Mouse (Mus musculus) heart, postnatal 25 days (tissue): ENCODE results near the gene Sertad1. TPM values are rescaled to one million over a fixed set of nuclear protein-coding genes. Genes with fewer than 3 reads are reported as not detected.

ENCODE experiments used
- DNase-seq: peaks from one replicate; pipeline ENCODE4 v3.0.0; 2022; ENCODE audit warnings: low spot score
- intact Hi-C: fragments of 180-260 bp; cut with DNase I; formaldehyde crosslinking; loops from one replicate; pipeline ENCODE4 v1.15.1; 2025
- total RNA-seq, 2 experiments: library from RNA; stranded (reverse); gene quantifications; 2 replicates each; pipeline ENCODE4 v1.2.3; 2021

Sertad1 gene
- total RNA-seq, 2 experiments from 2014 or later, result 7.9 to 13.0 TPM

DNA sequence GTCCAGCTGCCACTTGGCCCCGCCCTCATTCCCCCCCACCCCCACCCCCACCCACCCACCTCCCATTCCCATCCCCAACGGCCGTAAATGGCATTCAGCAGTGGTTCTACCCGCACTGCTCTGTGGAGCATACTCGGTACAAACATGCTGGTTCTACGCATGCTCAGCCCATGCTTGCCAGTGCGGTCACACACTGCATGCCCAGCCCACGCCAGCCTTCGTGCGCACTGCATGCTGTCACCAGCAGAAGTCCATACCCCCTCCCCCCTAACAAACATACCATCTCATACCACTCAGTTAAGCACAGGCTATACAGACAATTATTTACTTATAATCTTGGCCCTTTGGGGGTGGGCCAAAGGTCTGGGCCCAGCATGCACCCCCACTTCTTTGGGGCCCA, 45.0 kb downstream of the Sertad1 start:
- no peak for DNase-seq
- intact Hi-C loops, result no loop called here

DNA sequence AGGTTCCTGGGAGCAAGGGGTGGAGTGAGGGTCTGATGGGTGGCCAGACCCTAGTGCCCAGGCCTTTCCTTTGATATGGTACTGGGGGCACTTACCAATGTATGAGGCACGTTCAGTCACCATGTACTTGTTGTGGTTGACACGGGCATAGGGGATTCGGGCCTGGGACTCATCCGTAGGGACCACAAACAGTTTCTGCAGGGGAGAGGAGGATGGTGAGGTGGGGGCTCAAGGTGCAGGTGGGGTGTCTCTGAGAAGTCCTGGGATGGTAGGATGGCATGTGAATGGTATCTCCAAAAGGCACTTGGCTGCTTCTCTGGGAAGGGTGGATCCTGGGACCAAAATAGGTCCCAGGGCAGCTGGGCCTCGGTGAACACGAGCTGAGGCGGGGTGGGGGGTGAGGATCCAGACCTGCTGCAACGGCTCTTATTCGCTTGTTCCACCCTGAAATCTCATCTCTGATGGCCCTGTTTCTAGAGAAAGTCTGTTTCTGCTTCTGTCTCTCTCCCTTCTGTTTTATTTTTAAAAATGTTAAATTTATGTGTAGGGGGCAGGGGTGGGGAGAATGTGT, 45.9 kb downstream of the Sertad1 start:
- no peak for DNase-seq
- intact Hi-C loops, result no loop called here

DNA sequence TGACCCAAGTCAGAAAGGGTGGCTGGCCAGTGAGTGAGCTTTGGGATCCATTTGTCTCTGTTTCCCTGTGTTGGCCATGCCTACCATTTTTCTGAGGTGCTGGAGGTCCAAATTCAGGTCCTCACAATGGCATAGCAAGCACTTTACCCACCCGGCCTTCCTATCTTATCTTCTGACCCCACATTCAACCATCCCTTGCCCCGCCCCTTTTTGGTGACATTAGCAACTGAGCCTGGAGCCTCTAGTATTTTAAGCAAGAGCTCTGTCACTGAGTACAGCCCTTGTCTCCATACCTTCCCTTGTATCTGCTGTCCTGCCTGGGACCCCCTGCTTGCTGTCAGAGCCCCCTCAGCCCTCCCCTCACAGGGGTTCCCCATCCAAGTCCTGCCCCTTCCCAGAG, 48.7 kb downstream of the Sertad1 start:
- intact Hi-C loops, result no loop called here
- DNase-seq, result no peak

DNA sequence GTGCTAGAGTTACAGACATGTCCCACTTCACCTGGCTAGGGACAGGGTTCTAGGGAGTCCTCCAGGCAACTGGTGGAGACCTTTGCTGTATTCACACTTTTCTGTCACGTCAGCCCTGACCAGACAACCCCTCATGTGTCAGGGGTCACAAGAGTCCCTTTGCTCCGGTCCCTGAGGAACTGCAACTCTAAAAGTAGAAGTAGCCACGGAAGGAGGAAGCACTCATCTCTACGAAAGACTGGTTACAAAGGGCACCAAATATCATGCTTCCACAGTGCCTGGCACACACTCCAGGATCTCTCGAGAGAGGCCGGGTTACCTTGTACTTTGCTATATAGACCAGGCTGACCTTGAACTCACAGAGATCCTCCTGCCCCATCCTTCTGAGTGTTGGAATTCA, 49.9 kb downstream of the Sertad1 start:
- DNase-seq, result no peak
- intact Hi-C loops, result no loop called here

DNA sequence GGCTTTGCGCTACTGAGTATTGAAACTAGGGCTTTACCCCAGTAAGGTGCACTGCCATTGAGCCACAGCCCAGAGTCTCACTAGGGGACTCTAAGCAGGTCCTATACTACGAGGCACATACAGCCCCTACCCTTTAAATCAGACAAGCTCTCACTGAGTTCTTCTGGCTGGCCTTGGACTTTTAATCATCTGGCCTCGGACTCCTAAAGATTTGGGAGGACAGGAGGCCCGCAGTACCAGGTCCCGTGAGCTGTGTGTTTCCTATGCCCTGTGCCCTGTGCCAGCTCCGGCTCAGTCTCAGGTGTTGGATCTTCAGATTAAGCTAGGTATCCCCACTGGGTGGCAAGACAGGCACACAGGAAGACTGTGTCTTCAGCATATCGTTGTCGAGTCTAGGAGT, 51.3 kb downstream of the Sertad1 start:
- intact Hi-C loops, result no loop called here
- DNase-seq, result no peak

DNA sequence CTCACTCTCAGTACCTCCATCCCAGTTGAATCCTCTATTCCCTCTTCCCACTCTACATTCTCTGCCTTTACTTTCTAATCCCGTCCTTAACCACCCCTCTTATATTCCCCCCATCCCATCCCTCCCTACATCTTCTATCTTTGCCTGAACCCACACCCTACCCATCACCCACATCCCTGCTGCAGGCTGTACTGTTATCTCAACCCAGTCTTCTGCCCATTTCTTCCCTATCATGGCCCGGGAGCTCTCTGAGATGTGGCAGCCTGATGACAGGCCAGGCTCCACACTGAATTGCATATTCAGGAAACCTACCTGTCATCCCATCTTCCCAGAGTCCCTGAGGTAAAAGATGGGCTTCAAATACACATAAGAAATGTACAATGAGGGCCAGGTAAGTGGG, 52.1 kb downstream of the Sertad1 start:
- intact Hi-C loops, result no loop called here

More for the DNA sequence above, 52.1 kb downstream of the Sertad1 start:
- no peak for DNase-seq

Other genes starting within 250 kb of the Sertad1 start
- gene Numbl, start 228.5 kb upstream of the Sertad1 start, total RNA-seq, result 1 to 10 TPM; 4.5 to 5.3 TPM
- 100 to 1,000 TPM; 210 to 247 TPM for gene Ltbp4, start 149.2 kb upstream of the Sertad1 start, total RNA-seq
- gene Shkbp1, start 130.9 kb upstream of the Sertad1 start, total RNA-seq, result 1 to 10 TPM; 6.4 to 8.2 TPM
- not detected for gene Gm20479, start 129.5 kb upstream of the Sertad1 start, total RNA-seq
- under 1 TPM; 0.08 to 0.42 TPM for gene Sptbn4, start 39.2 kb upstream of the Sertad1 start, total RNA-seq
- 10 to 100 TPM; 30.1 to 30.5 TPM for gene Blvrb, start 38.9 kb upstream of the Sertad1 start, total RNA-seq
- 1 to 10 TPM; 6.4 to 8.0 TPM for gene Sertad3, start 13.1 kb upstream of the Sertad1 start, total RNA-seq
- gene Prx, start 12.4 kb downstream of the Sertad1 start, total RNA-seq, result 1 to 10 TPM; 1.2 to 1.6 TPM
- under 1 TPM; 0.13 to 0.17 TPM for gene Hipk4, start 36.4 kb downstream of the Sertad1 start, total RNA-seq
- gene Pld3, start 66.3 kb downstream of the Sertad1 start, total RNA-seq, result 10 to 100 TPM; 23.3 to 27.1 TPM
- gene 2310022A10Rik, start 66.3 kb downstream of the Sertad1 start, total RNA-seq, result 10 to 100 TPM; 64.6 to 71.9 TPM
- gene Akt2, start 104.6 kb downstream of the Sertad1 start, total RNA-seq, result 100 to 1,000 TPM; 166 to 177 TPM
- gene Ttc9b, start 167.0 kb downstream of the Sertad1 start, total RNA-seq, result not detected
- 10 to 100 TPM; 21.9 to 22.2 TPM for gene Map3k10, start 187.7 kb downstream of the Sertad1 start, total RNA-seq
- under 1 TPM; 0.39 to 0.88 TPM for gene Zfp607b, start 202.4 kb downstream of the Sertad1 start, total RNA-seq
- gene Zfp60, start 244.5 kb downstream of the Sertad1 start, total RNA-seq, result 1 to 10 TPM; 8.2 to 8.9 TPM